Mouse (Mus musculus): ENCODE data around the gene Hyal3.

Gene Hyal3

GRCm38 (mm10) chr9:107594281-107595062, 13.9 kb downstream of the Hyal3 start:
- no peak for DNase-seq (ENCODE audit: low read depth)

DNA sequence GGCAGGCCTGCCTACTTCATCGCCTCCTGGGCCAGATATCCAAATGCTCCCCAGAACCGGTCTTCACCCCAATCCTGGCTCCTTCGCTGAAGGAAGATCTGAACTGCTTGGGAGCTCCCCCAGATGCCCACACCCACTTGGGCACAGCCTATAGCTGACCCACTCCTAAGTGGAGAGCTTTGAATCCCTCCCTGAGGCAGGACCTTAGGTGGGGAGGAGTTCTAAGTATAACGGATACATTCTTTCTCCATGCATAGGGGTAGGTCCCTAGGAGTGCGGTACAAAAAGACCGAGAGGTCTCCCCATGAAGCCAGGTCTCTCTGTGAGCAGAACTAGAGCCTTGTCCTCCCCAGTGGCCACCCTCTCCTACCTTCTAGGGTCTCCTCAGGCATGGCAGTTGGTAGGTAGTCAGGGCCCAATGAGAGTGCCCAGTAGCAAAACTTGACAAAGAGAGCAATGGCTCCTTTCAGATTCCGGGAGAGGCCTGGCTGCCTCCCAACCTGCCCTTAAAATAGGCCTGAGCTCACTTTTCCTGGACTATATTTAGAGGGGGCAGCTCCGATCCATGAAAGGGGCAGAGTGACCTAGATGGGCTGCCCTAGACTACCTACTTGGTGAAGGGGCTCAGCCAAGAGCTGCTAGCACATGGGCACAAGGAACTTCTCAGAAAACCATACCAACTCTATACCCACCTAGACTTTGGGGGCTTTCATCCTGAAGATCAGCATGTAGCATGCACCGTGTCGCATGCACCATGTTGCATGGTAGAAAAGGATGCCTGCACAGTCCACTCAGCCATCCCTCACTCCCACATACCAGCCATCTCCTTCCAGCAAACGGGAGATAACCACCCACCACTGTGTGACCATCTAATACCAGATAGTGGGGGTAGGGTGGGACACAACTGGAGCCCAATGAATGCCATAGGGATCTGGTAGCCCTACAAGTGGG, 16.3 kb downstream of the Hyal3 start:
- no peak for DNase-seq (ENCODE audit: low read depth)

GRCm38 (mm10) chr9:107598385-107598784, 17.8 kb downstream of the Hyal3 start:
- no peak for DNase-seq (ENCODE audit: low read depth)

- DNase-seq (ENCODE audit: low read depth), result no peak
Measured at GRCm38 (mm10) chr9:107599433-107599832, 18.8 kb downstream of the Hyal3 start.

DNA sequence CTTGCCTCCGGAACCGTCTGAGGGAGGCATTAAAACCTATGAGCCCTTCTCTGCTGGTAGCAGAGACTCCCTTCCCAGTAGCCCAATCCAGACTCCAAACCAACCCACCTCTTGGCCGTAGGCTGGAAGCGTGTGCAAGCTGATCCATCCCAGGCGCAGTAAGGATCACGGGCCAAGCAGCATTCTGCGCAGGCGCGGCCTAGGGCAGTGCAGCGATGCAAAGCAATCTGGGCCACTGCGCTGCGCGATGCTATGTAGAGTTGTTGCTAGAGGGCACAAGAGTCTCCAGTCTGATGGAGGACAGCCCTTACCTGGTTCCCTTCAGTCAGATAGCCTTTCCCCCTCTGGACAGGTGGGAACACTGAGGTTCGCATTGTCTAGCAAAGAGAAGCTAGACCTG, 19.2 kb downstream of the Hyal3 start:
- DNase-seq (ENCODE audit: low read depth), result no peak

- peak; percentile 27 for DNase-seq (ENCODE audit: low read depth)
Measured at GRCm38 (mm10) chr9:107600745-107601144, 20.1 kb downstream of the Hyal3 start.

- DNase-seq (ENCODE audit: low read depth), result no peak
Measured at GRCm38 (mm10) chr9:107601275-107601674, 20.7 kb downstream of the Hyal3 start.

DNA sequence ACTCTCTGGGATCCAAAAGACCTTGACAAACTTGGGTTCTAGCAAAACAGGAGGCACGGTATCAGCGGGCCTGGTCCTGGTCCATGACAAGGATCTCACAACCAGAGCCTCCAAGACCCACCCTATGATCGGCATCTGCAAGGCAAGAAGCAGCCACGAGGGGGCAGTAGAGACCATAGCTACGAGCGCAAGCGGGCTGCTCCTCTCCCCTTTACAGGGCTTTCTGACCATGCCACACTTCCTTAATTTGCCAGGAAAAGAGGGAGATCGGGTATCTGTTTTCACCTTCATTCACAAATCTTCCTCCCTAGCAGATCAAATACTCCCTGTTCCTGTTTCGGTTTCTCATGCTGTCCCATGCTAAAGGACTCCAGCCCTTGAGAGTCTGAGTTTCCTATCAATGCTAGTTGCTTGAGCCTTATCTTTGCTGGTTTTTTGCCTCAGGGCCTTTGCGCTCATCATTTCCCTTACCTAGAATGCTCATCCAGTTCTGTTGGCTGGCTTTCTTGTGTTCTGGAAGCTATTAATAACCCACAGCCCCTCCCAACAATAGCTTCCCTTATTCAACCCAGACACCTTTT, 21.5 kb downstream of the Hyal3 start:
- DNase-seq (ENCODE audit: low read depth), result peak; percentile 89

- DNase-seq (ENCODE audit: low read depth), result no peak
Measured at GRCm38 (mm10) chr9:107603251-107603650, 22.6 kb downstream of the Hyal3 start.

GRCm38 (mm10) chr9:107605041-107605661, 24.5 kb downstream of the Hyal3 start:
- no peak for DNase-seq (ENCODE audit: low read depth)

DNA sequence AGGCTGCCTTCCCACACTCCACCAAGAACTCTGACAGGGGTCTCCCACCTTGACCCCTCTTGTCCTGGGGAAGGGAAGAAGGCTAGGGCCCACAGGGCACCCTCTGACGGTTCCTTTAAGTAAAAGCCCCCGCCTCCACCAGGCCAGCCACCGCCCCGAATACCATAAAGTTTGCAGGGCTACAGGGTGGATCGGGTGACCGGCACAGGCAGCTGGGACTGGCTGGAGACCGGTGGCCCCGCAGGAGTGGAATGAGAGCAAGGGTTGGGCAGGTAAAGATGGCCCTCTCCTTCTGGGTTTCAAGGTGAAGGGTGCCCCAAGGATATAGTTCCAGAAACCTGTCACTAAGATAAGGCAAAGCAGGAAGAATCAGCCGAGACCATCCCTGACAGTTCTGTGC, 26.0 kb downstream of the Hyal3 start:
- no peak for DNase-seq (ENCODE audit: low read depth)

DNA sequence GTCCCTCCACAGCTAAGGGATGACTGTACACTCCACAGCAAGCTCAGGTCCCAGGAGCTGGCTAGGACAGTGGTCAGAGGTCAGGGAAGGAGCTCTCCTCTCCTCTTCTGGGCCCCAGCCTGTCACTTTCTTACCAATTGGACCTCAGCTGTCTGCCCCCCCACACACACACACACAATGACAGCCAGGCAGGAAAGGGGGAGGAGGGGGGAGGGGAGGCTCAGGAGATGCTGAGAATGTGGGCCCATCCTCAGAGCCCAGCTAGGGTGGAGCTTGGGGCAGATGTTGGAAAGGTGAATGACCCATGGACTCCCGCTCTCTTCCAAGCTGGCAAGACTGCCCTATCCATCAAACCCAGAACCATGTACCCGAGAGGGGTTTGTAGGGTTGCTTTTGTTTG, 26.4 kb downstream of the Hyal3 start:
- no peak for DNase-seq (ENCODE audit: low read depth)

DNA sequence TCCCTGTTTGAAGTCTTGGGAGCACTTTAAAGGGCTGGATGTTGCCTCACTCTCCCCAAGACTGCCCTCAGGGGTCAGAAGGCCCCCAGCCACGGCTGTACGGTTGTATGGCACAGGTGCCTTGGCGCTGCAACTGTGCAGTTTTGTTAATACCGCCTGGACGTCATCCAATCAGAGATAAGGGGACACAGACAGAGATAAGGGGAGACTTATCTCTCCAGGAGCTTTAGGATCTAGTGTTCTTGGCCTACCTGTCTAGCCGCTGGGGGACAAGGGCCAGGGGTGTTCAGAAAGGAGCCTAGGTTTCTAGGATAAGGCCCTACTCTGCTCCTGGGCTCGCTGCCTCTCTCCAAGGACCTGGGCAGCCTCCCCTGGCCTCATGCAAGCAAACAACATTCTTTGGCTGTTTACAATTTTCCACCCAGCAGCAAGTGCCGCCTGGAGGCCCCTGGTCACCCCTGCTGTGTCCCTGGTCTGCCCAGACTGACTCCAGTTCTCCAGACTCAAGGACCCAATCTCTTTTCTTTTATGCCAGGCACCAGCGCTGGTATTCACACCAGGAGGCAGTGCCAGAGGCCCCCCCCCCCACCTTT, 27.1 kb downstream of the Hyal3 start:
- no peak for DNase-seq (ENCODE audit: low read depth)

DNA sequence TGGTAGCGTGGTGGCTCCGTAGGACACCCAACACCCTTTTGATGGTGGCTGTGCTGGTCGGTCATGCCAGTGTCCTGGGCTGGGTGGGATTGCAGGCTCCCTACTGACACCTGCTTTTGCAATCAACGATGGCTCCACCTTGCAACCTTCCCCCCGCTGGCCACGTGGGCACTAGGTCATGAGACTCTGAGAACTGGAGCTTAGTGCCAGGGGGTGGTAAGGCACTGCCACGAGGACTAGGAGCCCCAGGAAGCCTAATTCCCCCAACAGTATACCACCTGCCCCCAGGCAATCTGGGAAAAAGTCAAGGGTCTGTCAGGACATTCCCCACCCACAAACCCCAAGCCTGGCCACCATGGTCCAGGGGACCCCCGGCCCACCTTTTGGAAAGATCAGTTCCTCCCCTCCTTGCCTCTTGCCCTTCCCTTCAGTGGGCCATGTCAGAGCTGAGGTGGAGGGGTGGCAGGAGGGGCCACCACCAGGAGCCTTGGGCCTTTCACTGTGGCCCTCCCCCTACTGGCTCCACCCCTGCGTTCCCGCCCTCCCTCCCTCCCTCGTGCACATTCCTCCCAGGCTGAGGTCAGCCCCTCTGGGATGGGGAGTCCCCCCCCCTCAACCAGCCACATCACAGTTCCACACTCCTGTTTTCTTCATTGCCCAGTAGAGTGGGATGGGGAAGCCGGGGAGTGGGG, 28.3 kb downstream of the Hyal3 start, which contains the start of gene Sema3b:
Gene Sema3b, minus strand, starts transcription at position 489 of the 692 bp plus-strand sequence.
- no peak for DNase-seq (ENCODE audit: low read depth)

- DNase-seq (ENCODE audit: low read depth), result no peak
Measured at GRCm38 (mm10) chr9:107609433-107609830, 28.8 kb downstream of the Hyal3 start.

GRCm38 (mm10) chr9:107611456-107612190, 31.0 kb downstream of the Hyal3 start:
- peak; percentile 52 for DNase-seq (ENCODE audit: low read depth)

DNA sequence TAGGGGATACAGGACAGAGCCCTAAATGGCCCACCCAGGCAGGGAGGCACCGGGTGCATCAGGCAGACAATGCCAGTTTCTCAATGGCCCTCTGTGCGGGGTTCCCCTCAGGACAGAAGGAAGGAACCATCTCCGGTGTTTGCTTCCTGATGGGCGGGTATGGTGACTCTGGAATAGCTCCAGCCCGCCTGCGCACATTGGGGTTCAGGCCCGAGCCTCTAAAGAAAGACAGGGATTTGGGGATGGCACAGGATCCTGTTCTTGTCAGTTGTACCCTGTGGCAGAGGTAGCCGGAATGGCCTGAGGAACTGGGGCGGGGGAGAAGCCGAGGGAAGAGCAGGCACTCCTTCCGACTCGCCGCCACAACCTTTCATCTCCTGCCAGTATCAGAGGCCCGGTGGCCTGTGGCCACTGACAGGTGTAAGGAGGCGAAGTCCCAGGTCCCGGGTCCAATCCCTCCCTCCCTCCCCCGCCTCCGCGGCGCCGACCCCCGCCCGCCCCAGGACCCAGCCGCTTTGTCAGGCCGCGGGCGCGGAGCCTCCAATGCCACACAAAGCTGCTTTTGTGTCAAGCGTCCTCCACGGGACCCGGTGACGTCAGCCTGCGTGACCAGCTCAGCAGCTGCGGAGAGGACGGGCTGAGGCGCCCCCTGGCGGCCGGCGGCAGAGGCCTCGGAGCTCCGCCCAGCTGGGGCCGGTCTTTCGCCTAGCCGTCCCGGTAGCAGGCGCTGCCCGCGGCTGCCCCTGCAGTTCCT, 31.8 kb downstream of the Hyal3 start:
- DNase-seq (ENCODE audit: low read depth), result peak; percentile 95

- no peak for DNase-seq (ENCODE audit: low read depth)
Measured at GRCm38 (mm10) chr9:107612945-107613569, 32.4 kb downstream of the Hyal3 start.

DNA sequence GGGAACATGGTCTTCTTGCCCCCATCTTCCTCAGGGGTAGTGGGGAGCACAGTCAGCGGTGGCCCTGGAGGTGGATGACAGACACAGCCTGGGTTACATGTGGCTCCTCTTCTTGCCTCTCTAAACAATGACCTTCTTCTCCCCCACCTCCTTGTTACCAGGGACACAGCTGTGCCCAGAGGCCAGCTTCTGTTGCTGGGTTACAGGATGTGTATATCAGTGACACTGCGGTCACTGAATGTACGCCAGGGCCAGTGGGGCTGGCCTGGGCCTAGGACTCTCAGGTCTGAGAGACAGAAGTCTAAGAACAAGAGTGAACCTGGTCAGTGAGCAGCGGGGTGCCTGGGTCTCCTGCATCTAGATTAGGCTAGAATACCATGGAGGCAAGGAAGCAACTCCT, 34.4 kb downstream of the Hyal3 start:
- no peak for DNase-seq (ENCODE audit: low read depth)
